ENCODE assay signal across 17 mouse cellular contexts in genomic region chr12:106688156-106688740, GRCm38 (mm10).
DNase-seq lines count a peak whose midpoint lies in the region; ATAC-seq and TF ChIP-seq lines count a peak whose summit lies in the region.
"Had no signal": no experiment of that assay in that cellular context is flagged by ENCODE, and none has a peak within 500 bp of the region (broad histone marks: within the 10 kb centered on the region; RNA-seq: fewer than 3 reads in every experiment).

No protein-coding gene starts in this region.

- no peaks in the 10 kb centered on the region for H3K36me3 ChIP-seq in limb, embryonic 11.5 days (ENCODE audit: control insufficient read depth, insufficient read depth, low read length)
- H3K36me3 ChIP-seq: liver, embryonic 15.5 days; midbrain, embryonic 12.5 days had no signal

- TF ChIP-seq CTCF in brain, embryonic 14.5 days (IDR thresholded peaks at IDR 0.05; ENCODE audit: borderline replicate concordance, extremely low read depth, insufficient read depth, insufficient read length): no peak

- no peak for TF ChIP-seq POLR2A in brain, embryonic 14.5 days (IDR thresholded peaks at IDR 0.05; ENCODE audit: borderline replicate concordance, extremely low read depth, insufficient read depth, insufficient read length, poor library complexity, severe bottlenecking)

- ATAC-seq in limb, embryonic 11.5 days (ENCODE audit: insufficient number of reproducible peaks, low FRiP score, low TSS enrichment, low read depth): no peak
- ATAC-seq: hindbrain, postnatal 0 days; Patski had no signal

- H3K4me1 ChIP-seq in limb, embryonic 11.5 days (ENCODE audit: control insufficient read depth, insufficient read depth, low read length): peaks cover 15% of the 10 kb centered on the region
- H3K4me1 ChIP-seq: liver, embryonic 15.5 days had no signal

- peak; percentile 64 to 67 for DNase-seq in cerebellum, postnatal 14 days
- no peak for DNase-seq in cerebellum, adult 9-11 months
- peak; percentile 11 for DNase-seq in layer of hippocampus, adult 11-12 months (ENCODE audit: low spot score)
- DNase-seq in layer of hippocampus, adult 9-10 months (ENCODE audit: low spot score): no peak
- peak; percentile 74 for DNase-seq in brain, embryonic 14.5 days (ENCODE audit: low read depth)
- DNase-seq in limb, embryonic 11.5 days (ENCODE audit: low spot score): peak; percentile 47
- DNase-seq in adrenal gland, postnatal 14 days: no peak
- DNase-seq in gastrocnemius, postnatal 4 days (ENCODE audit: low spot score in 2 of 2): no peak
- DNase-seq: cerebellum, adult 8-10 months; heart, postnatal 14 days; kidney, adult 8-10 months; thymus, postnatal 4 days had no signal

- no peak overlapping the region for H3K27ac ChIP-seq in limb, embryonic 11.5 days (replicated peaks; ENCODE audit: low read depth, low read length)
- H3K27ac ChIP-seq: hindbrain, postnatal 0 days; liver, embryonic 15.5 days; midbrain, embryonic 12.5 days had no signal

- H3K4me2 ChIP-seq in limb, embryonic 11.5 days (ENCODE audit: low read depth, severe bottlenecking): no peak overlapping the region
- H3K4me2 ChIP-seq: liver, embryonic 15.5 days; midbrain, embryonic 12.5 days had no signal

- 66% methylated on average over 17 of the region's 17 CpGs for WGBS in limb, embryonic 11.5 days

- H3K9me3 ChIP-seq in limb, embryonic 11.5 days (ENCODE audit: control insufficient read depth, low read length): no peaks in the 10 kb centered on the region
- H3K9me3 ChIP-seq: liver, embryonic 15.5 days; midbrain, embryonic 12.5 days had no signal

- no peaks in the 10 kb centered on the region for H3K27me3 ChIP-seq in limb, embryonic 11.5 days (ENCODE audit: control insufficient read depth, insufficient read depth, low read length)
- H3K27me3 ChIP-seq: liver, embryonic 15.5 days had no signal

- H3K4me3 ChIP-seq in limb, embryonic 11.5 days (ENCODE audit: low read depth, low read length): no peak overlapping the region
- H3K4me3 ChIP-seq: liver, embryonic 15.5 days; midbrain, embryonic 12.5 days; myocyte had no signal

- H3K9ac ChIP-seq in limb, embryonic 11.5 days (ENCODE audit: low read length): no peak overlapping the region
- H3K9ac ChIP-seq: liver, embryonic 15.5 days; midbrain, embryonic 12.5 days had no signal

Comparison
In these comparisons a context has a peak if more than half of its experiments do, and no peak if none do; other contexts are left out.
1. DNase-seq: peak in cerebellum, postnatal 14 days (2 of 2), layer of hippocampus, adult 11-12 months (single experiment), brain, embryonic 14.5 days (single experiment) and limb, embryonic 11.5 days (single experiment); none in cerebellum, adult 9-11 months (single experiment), layer of hippocampus, adult 9-10 months (single experiment), adrenal gland, postnatal 14 days (single experiment) and gastrocnemius, postnatal 4 days (0 of 2).